Mouse (Mus musculus): ENCODE data around the gene Ikzf1.

DNA sequence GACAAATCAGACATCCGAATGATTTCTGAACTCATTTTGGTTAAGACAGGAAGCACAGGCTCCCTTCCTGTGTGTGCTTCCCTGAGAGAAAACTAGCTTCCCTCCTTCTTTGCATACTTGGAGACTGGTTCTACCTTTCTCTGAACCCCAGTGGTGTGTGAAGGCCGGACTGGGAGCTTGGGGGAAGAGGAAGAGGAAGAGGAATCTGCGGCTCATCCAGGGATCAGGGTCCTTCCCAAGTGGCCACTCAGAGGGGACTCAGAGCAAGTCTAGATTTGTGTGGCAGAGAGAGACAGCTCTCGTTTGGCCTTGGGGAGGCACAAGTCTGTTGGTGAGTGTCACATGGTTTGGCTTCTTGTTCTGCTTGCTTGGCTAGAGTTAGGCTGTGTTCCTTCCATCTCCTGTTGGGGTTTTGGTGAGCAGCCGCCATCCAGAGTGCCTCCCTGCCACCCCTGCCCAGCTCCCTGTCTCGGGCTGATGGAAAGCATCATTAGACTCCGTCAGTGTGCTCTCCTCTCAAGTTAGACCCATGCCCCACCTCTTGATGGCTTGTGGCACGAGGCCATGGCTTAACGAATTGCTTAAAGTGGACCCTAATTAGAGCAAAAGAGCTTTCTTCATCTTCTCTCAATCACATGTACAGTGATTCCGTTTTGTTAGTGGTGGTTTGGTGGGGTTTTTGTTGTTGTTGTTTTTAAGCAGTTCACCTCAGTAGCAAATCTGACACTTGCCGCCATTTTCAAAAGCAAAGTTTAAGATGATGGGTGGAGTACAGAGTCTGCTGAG, 5.4 kb downstream of the Ikzf1 start:
- TF ChIP-seq POLR2A (IDR thresholded peaks at IDR 0.05; ENCODE audit: borderline replicate concordance, extremely low read depth, insufficient read depth, insufficient read length, poor library complexity, severe bottlenecking) (no peak), CTCF (IDR thresholded peaks at IDR 0.05; ENCODE audit: borderline replicate concordance, extremely low read depth, insufficient read depth, insufficient read length) (no peak)
